Mouse (Mus musculus): Measurements from ENCODE around the gene Aars2.
A peak's percentile ranks its signal among the peaks of the same experiment; 100 is the strongest.

Aars2 gene

DNA sequence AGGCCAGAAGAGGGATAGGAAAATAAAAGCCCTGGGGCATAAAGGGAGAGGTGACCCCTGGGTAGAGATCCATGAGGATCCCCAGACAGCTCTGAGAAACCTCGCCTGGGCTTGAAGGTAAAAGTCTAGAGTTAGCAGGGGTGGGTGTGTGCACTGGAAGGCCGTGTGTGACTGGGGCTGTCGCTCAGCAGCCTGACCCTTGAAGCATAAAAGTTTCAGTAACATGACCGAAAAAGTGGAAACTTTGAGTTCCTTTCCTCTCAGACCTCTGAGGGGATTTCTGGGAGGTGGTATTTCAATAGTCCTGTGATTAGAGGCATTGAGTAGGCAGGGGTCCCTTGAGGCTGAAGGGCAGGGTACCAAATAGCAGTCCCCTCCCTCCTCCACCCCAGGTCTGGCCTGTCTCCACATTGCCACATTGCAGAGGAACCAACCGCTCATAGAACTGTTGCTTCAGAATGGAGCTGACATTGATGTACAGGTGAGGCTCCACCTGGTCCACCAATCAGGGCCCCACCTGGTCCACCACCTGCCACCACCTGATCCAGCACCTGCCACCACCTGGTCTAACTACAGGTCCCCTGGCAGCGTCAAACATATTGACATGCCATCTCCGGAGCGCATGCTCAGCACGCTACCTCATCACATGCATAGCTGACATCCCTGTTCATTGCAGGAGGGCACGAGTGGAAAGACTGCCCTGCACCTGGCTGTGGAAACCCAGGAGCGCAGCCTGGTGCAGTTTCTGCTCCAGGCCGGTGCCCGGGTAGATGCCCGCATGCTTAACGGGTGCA, 53.3 kb downstream of the Aars2 start:
- DNase-seq = peak; percentile 54 to 55

DNA sequence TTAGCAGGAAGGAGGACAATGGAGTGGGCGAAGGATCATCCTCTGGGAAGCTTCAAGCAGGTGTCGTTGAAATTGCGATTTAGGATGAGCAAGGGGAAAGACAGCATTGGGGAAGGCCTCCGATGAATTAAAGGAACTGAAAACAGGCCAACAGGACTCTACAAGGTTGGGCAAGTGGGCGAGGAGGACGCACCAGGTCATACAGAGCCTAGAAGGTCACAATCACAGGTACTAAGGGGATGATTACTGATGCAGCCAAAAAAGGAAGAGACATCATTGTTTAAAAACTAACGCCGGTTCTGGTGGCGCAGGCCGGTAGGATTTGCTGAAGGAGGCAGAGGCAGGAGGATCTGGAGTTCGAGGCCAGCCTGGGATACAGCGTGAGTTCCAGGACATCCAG, 56.6 kb downstream of the Aars2 start:
- DNase-seq = peak in 1 of 2 experiments; percentile 28

DNA sequence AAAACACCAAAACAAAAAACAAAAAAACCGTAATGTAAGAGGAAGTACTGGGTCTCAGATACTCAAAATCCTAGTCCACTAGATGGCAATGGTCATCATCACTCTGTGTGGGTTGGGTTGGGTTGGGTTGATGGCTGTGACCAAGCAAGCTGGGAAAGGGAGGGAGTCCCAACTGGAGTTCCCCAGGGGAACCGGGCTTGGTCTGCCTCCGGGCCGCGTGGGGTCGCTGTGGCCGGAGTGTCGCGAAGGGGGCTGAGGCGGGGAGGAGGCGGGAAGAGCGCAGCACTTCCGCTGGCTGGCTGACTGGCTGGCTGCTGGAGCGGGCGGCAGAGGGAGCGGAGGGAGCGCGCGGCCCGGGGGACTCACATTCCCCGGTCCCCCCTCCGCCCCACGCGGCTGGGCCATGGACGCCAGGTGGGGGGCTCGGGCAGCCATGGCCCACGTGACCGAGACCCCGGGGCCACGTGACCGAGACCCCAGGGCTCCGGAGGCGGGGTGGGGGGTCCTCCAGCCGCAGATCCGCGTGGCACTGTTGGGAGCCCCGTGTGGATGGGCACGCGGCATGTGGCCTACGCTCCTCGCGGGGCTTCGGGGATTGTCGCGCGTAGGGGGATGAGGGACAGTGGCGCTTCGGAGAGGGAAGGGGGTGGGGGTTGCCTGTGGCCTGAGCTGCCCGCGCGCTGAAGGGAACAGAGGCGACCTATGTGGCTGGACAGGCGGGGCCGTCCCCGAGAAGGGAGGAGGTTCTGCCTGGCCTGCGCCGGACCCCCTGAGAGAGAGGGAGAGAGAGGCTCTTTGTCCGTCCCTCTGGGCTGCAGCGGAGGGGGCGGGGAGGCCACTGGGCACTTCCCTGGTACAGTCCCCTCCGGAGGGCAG, 57.3 kb downstream of the Aars2 start, which contains the start of gene Slc35b2:
Gene Slc35b2 (plus strand): TSS at position 220 of the 876 bp plus-strand sequence.
- peak; percentile 93 to 95 for DNase-seq

GRCm38 (mm10) chr17:45564531-45565084, 58.0 kb downstream of the Aars2 start:
- DNase-seq = peak in 1 of 2 experiments; percentile 39

GRCm38 (mm10) chr17:45565103-45565502, 58.5 kb downstream of the Aars2 start:
- DNase-seq = no peak

DNA sequence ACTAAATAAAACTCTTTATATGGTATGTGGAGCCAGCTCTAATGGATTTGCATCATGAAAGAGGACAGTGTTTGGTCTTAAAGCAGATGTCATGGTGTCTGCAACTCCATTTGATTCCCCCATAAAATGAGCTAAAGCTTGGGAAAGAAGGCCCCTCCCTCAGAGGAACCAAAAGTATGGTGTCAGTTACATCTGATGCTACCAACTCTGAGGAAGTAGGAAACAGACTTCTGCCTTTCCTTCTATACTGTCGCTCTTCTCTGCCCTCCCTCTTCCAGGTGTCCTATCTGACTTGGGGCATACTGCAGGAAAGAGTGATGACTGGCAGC, 59.4 kb downstream of the Aars2 start:
- DNase-seq = no peak

DNA sequence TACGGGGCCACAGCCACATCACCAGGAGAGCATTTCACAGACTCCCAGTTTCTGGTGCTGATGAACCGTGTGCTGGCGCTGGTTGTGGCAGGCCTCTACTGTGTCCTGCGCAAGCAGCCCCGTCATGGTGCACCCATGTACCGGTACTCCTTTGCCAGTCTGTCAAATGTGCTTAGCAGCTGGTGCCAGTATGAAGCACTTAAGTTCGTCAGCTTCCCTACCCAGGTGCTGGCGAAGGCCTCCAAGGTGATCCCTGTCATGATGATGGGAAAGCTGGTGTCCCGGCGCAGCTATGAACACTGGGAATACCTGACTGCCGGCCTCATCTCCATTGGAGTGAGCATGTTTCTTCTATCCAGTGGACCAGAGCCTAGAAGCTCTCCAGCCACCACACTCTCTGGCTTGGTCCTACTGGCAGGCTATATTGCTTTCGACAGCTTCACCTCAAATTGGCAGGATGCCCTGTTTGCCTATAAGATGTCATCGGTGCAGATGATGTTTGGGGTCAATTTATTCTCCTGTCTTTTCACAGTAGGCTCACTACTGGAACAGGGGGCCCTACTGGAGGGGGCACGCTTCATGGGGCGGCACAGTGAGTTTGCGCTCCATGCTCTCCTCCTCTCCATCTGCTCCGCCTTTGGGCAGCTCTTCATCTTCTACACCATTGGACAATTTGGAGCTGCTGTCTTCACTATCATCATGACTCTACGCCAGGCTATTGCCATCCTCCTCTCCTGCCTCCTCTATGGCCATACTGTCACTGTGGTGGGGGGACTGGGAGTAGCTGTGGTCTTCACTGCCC, 59.9 kb downstream of the Aars2 start:
- peak; percentile 25 to 41 for DNase-seq

DNA sequence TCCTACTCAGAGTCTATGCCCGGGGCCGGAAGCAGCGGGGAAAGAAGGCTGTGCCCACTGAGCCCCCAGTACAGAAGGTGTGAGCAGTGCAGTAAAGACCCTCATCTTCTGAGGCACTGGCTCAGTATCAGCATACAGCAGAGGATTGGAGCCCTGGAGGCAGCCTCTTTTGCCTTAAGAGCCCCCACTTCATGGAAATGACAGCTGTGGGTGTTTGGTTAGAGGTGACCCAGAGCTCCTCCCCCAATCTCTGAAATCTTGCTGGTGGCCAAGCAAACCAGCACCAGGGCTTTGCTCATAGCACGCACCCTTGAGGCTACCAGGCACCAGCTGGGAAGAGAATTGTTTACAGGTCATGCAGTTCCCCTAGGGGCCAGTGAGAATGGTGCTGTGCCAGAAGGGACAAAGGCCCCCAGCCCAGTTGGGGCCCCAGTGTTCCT, 60.5 kb downstream of the Aars2 start:
- DNase-seq = no peak

DNA sequence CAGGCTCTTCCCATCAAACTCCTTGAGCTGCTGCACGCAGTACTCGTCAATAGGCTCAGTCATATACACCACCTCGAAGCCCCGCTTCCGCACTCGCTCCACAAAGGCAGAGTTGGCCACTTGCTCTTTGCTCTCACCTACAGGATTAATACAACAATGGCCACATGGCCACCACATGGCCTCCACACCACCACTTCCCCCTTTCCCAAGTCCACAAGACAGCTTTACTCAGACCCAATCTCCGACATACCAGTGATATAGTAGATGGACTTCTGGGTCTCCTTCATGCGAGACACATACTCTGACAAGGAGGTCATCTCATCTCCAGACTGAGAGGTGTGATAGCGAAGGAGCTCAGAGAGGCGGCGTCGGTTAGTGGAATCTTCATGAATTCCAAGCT, 62.3 kb downstream of the Aars2 start:
- DNase-seq = no peak

DNA sequence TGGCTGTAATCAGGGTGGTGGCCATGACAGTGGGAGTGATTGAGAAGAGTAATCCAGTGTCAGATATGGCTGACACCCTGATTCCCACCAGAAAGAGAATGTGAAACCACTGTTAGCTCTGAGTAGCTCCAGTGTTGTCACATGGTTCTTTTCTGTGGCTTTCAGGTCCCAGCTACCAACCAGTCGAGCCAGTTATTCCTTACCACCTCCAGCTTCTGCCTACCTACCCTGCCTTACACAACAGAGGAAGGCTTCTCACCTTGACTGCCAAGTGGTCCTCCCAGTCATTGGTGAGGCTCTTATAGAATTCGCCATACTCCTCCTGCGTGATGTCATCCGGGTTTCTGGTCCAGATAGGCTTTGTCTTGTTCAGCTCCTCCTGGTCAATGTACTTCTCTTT, 63.4 kb downstream of the Aars2 start:
- no peak for DNase-seq

Data from cerebellum, adult 18-20 months (tissue).